Mouse (Mus musculus): ENCODE measurements around the gene Tshz3. TPM values are rescaled to one million over a fixed set of nuclear protein-coding genes. Genes with fewer than 3 reads are reported as not detected.

The Tshz3 gene
- total RNA-seq, 1 experiment from 2014 or later: 4.4 TPM

GRCm38 (mm10) chr7:36720830-36721229, 22.9 kb downstream of the Tshz3 start:
- ATAC-seq (replicated peaks in 1 of 2; ENCODE audit: insufficient read depth in 1 of 2, low FRiP score in 2 of 2, low TSS enrichment in 1 of 2, low read depth in 1 of 2, poor library complexity in 2 of 2, severe bottlenecking in 2 of 2): no peak

GRCm38 (mm10) chr7:36736303-36737050, 38.6 kb downstream of the Tshz3 start:
- ATAC-seq (replicated peaks in 1 of 2; ENCODE audit: insufficient read depth in 1 of 2, low FRiP score in 2 of 2, low TSS enrichment in 1 of 2, low read depth in 1 of 2, poor library complexity in 2 of 2, severe bottlenecking in 2 of 2): no peak

- no peak for ATAC-seq (replicated peaks in 1 of 2; ENCODE audit: insufficient read depth in 1 of 2, low FRiP score in 2 of 2, low TSS enrichment in 1 of 2, low read depth in 1 of 2, poor library complexity in 2 of 2, severe bottlenecking in 2 of 2)
These were observed 53.6 kb downstream of the Tshz3 start for GRCm38 (mm10) chr7:36751480-36751879.

- no peak for ATAC-seq (replicated peaks in 1 of 2; ENCODE audit: insufficient read depth in 1 of 2, low FRiP score in 2 of 2, low TSS enrichment in 1 of 2, low read depth in 1 of 2, poor library complexity in 2 of 2, severe bottlenecking in 2 of 2)
These were observed 69.7 kb downstream of the Tshz3 start for GRCm38 (mm10) chr7:36767501-36768092.

- ATAC-seq (replicated peaks in 1 of 2; ENCODE audit: insufficient read depth in 1 of 2, low FRiP score in 2 of 2, low TSS enrichment in 1 of 2, low read depth in 1 of 2, poor library complexity in 2 of 2, severe bottlenecking in 2 of 2): no peak
These were observed 75.2 kb downstream of the Tshz3 start for GRCm38 (mm10) chr7:36773086-36773485.

GRCm38 (mm10) chr7:36776956-36777355, 79.0 kb downstream of the Tshz3 start:
- ATAC-seq (replicated peaks in 1 of 2; ENCODE audit: insufficient read depth in 1 of 2, low FRiP score in 2 of 2, low TSS enrichment in 1 of 2, low read depth in 1 of 2, poor library complexity in 2 of 2, severe bottlenecking in 2 of 2): no peak

GRCm38 (mm10) chr7:36778456-36778855, 80.5 kb downstream of the Tshz3 start:
- no peak for ATAC-seq (replicated peaks in 1 of 2; ENCODE audit: insufficient read depth in 1 of 2, low FRiP score in 2 of 2, low TSS enrichment in 1 of 2, low read depth in 1 of 2, poor library complexity in 2 of 2, severe bottlenecking in 2 of 2)

- no peak for ATAC-seq (replicated peaks in 1 of 2; ENCODE audit: insufficient read depth in 1 of 2, low FRiP score in 2 of 2, low TSS enrichment in 1 of 2, low read depth in 1 of 2, poor library complexity in 2 of 2, severe bottlenecking in 2 of 2)
These were observed 86.4 kb downstream of the Tshz3 start for GRCm38 (mm10) chr7:36784243-36784773.

- ATAC-seq (replicated peaks in 1 of 2; ENCODE audit: insufficient read depth in 1 of 2, low FRiP score in 2 of 2, low TSS enrichment in 1 of 2, low read depth in 1 of 2, poor library complexity in 2 of 2, severe bottlenecking in 2 of 2): no peak
These were observed 88.9 kb downstream of the Tshz3 start for GRCm38 (mm10) chr7:36786713-36787421.

- no peak for ATAC-seq (replicated peaks in 1 of 2; ENCODE audit: insufficient read depth in 1 of 2, low FRiP score in 2 of 2, low TSS enrichment in 1 of 2, low read depth in 1 of 2, poor library complexity in 2 of 2, severe bottlenecking in 2 of 2)
These were observed 98.7 kb downstream of the Tshz3 start for GRCm38 (mm10) chr7:36796392-36797187.

All from hematopoietic stem cell, adult 5-6 weeks (primary cell).